Mouse (Mus musculus) ES-Bruce4 (cell line): ENCODE data around the gene Tbc1d1. TPM values are rescaled to one million over a fixed set of nuclear protein-coding genes. Genes with fewer than 3 reads are reported as not detected.

Experiments
- H3K27ac ChIP-seq: 2 replicates; pipeline ENCODE4 v1.5.1; 2012; ENCODE audit warnings: low read length, inconsistent platforms; ENCODE audit not compliant: insufficient read depth
- H3K27me3 ChIP-seq: 2 replicates; pipeline ENCODE4 v1.6.1; 2012; ENCODE audit warnings: mild to moderate bottlenecking, low read length, inconsistent platforms; ENCODE audit not compliant: control insufficient read depth, poor library complexity, insufficient read depth, severe bottlenecking
- H3K36me3 ChIP-seq: 2 replicates; pipeline ENCODE4 v1.6.1; 2012; ENCODE audit warnings: inconsistent platforms, mild to moderate bottlenecking, low read length, moderate library complexity; ENCODE audit not compliant: control insufficient read depth, poor library complexity, insufficient read depth, severe bottlenecking
- H3K4me1 ChIP-seq: one replicate; pipeline ENCODE4 v1.8.1; 2011; ENCODE audit warnings: low read length; ENCODE audit not compliant: control insufficient read depth, insufficient read depth
- H3K4me3 ChIP-seq: 2 replicates; pipeline ENCODE4 v1.5.1; 2011; ENCODE audit warnings: low read depth, mild to moderate bottlenecking, low read length
- H3K9ac ChIP-seq: 2 replicates; pipeline ENCODE4 v1.6.1; 2012; ENCODE audit warnings: low read depth, mild to moderate bottlenecking, inconsistent platforms; ENCODE audit not compliant: poor library complexity, severe bottlenecking
- H3K9me3 ChIP-seq: replicated peaks from 2 replicates; pipeline ENCODE4 v1.6.1; 2012; ENCODE audit warnings: mild to moderate bottlenecking, low read length, inconsistent platforms; ENCODE audit not compliant: control insufficient read depth, poor library complexity, insufficient read depth, severe bottlenecking
- CTCF ChIP-seq: IDR thresholded peaks from one replicate; pipeline ENCODE4 v1.8.1; 2011; ENCODE audit warnings: low read depth, low read length
- EP300 ChIP-seq: IDR thresholded peaks from 2 replicates; pipeline ENCODE4 v1.6.1; 2011; ENCODE audit warnings: low read depth, low read length; ENCODE audit not compliant: insufficient read depth
- POLR2A ChIP-seq: IDR thresholded peaks from one replicate; pipeline ENCODE4 v1.8.1; 2011; ENCODE audit warnings: low read length; ENCODE audit not compliant: insufficient read depth
- polyA plus RNA-seq: library from polyadenylated mRNA; stranded (reverse); fragments of >200 nt; gene quantifications from 2 replicates; pipeline ENCODE4 v1.2.4, GENCODE M21; 2011; ENCODE audit warnings: low read depth; ENCODE audit not compliant: missing spikeins, insufficient read depth, insufficient read length

The Tbc1d1 gene
- polyA plus RNA-seq, 1 experiment: 46.2 TPM

GRCm38 (mm10) chr5:64180548-64180947 is 24.4 kb downstream of the Tbc1d1 start:
- H3K27me3 ChIP-seq: no peaks in the 10 kb centered on the region
- TF ChIP-seq EP300 (no peak), POLR2A (no peak), CTCF (no peak)
- peaks cover 4% of the 10 kb centered on the region for H3K4me1 ChIP-seq
- no peaks in the 10 kb centered on the region for H3K9me3 ChIP-seq
- H3K27ac ChIP-seq: no peak overlapping the region
- H3K36me3 ChIP-seq: no peaks in the 10 kb centered on the region
- H3K9ac ChIP-seq: no peak overlapping the region
- H3K4me3 ChIP-seq: no peak overlapping the region

GRCm38 (mm10) chr5:64183712-64184111 is 27.6 kb downstream of the Tbc1d1 start:
- TF ChIP-seq EP300 (no peak), CTCF (no peak), POLR2A (no peak)
- Histone ChIP-seq H3K27ac (no peak overlapping the region), H3K36me3 (no peaks in the 10 kb centered on the region), H3K4me3 (no peak overlapping the region), H3K4me1 (peaks cover 4% of the 10 kb centered on the region), H3K9me3 (no peaks in the 10 kb centered on the region), H3K9ac (no peak overlapping the region), H3K27me3 (no peaks in the 10 kb centered on the region)

DNA sequence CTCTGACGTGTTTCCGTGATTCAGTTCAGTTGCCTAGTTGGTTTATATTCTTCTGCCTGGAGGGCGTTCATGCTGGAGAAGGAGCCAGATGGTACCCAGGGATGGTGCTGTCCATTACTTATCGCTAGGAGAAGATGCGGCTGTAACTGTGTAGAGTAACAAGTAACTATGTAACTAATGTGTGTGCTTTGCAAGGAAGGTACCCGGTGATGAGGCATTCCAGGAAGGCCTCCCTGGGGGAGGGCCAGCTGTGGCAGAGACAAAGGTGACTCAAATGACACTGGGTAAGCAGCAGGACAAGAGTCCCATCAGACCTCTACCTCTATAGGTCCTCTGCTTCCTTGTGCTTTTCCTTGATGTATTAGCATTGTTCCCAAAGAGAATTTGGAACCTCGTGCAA is 29.2 kb downstream of the Tbc1d1 start:
- no peaks in the 10 kb centered on the region for H3K36me3 ChIP-seq
- no peaks in the 10 kb centered on the region for H3K27me3 ChIP-seq
- H3K9me3 ChIP-seq: no peaks in the 10 kb centered on the region
- no peak overlapping the region for H3K4me3 ChIP-seq
- no peak overlapping the region for H3K9ac ChIP-seq
- TF ChIP-seq EP300: no peak
- no peak for TF ChIP-seq POLR2A
- TF ChIP-seq CTCF: no peak
- H3K4me1 ChIP-seq: peaks cover 4% of the 10 kb centered on the region
- no peak overlapping the region for H3K27ac ChIP-seq

GRCm38 (mm10) chr5:64186566-64186965 is 30.5 kb downstream of the Tbc1d1 start:
- Histone ChIP-seq H3K4me1 (peaks cover 4% of the 10 kb centered on the region), H3K4me3 (no peak overlapping the region), H3K36me3 (no peaks in the 10 kb centered on the region), H3K27me3 (no peaks in the 10 kb centered on the region), H3K27ac (no peak overlapping the region), H3K9ac (no peak overlapping the region), H3K9me3 (peaks cover 5% of the 10 kb centered on the region)
- TF ChIP-seq POLR2A (no peak), EP300 (no peak), CTCF (no peak)

- no peaks in the 10 kb centered on the region for H3K36me3 ChIP-seq
- no peak overlapping the region for H3K27ac ChIP-seq
- H3K9me3 ChIP-seq: peaks cover 5% of the 10 kb centered on the region
- H3K4me3 ChIP-seq: no peak overlapping the region
- no peaks in the 10 kb centered on the region for H3K27me3 ChIP-seq
- TF ChIP-seq POLR2A: no peak
- TF ChIP-seq CTCF: no peak
- TF ChIP-seq EP300: no peak
- H3K9ac ChIP-seq: no peak overlapping the region
- H3K4me1 ChIP-seq: peaks cover 4% of the 10 kb centered on the region
Measured at GRCm38 (mm10) chr5:64188083-64188648, 32.1 kb downstream of the Tbc1d1 start.

DNA sequence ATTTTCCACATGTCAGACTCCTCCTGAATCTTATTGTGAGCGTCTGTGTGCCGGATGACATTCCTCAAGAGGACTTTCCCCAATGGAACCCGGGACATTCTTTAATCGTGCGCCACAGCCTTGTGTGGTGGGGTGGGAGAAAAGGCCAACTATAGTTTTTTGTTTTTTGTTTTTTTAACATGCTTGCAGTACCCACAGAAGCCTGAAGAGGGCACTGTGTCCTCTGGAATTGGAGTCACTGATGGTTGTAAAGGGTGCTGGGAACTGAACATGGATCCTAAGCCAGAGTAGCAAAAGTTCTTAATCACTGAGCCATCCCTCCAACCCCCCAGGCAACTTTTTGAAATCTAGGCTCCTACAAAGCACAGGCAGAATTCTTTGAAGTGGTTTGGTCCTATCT is 34.8 kb downstream of the Tbc1d1 start:
- H3K4me3 ChIP-seq: no peak overlapping the region
- no peak overlapping the region for H3K27ac ChIP-seq
- TF ChIP-seq POLR2A (no peak), EP300 (no peak), CTCF (no peak)
- no peaks in the 10 kb centered on the region for H3K4me1 ChIP-seq
- no peak overlapping the region for H3K9ac ChIP-seq
- no peaks in the 10 kb centered on the region for H3K27me3 ChIP-seq
- H3K36me3 ChIP-seq: no peaks in the 10 kb centered on the region
- peaks cover 5% of the 10 kb centered on the region for H3K9me3 ChIP-seq
